Mouse (Mus musculus) A20 (cell line): ENCODE data around the gene Ern2.

Experiments used
- DNase-seq: peaks from one replicate; pipeline ENCODE4 v3.0.0-alpha.2; 2011; ENCODE audit warnings: low read depth, low spot score

Ern2 gene

GRCm38 (mm10) chr7:122186043-122186442 is at the start of gene Ern2:
Gene Ern2 (minus strand): TSS chr7:122186207.
- no peak for DNase-seq

GRCm38 (mm10) chr7:122230866-122231265 is 44.9 kb upstream of the Ern2 start:
- DNase-seq: no peak

GRCm38 (mm10) chr7:122229916-122230315 is 43.9 kb upstream of the Ern2 start:
- no peak for DNase-seq

GRCm38 (mm10) chr7:122229306-122229705 is 43.3 kb upstream of the Ern2 start:
- DNase-seq: no peak

GRCm38 (mm10) chr7:122226744-122227143 is 40.7 kb upstream of the Ern2 start:
- DNase-seq: no peak

- DNase-seq: no peak
Measured at GRCm38 (mm10) chr7:122226020-122226742, 40.2 kb upstream of the Ern2 start.

- DNase-seq: no peak
Measured at GRCm38 (mm10) chr7:122219315-122219801, 33.4 kb upstream of the Ern2 start, which contains the start of gene Chp2. Gene Chp2 (plus strand): TSS chr7:122219496.

GRCm38 (mm10) chr7:122208276-122209021 is 22.4 kb upstream of the Ern2 start:
- no peak for DNase-seq

- DNase-seq: peak; percentile 21
Measured at GRCm38 (mm10) chr7:122206121-122206520, 20.1 kb upstream of the Ern2 start.

GRCm38 (mm10) chr7:122203936-122204335 is 17.9 kb upstream of the Ern2 start:
- DNase-seq: no peak

- DNase-seq: peak; percentile 69
Measured at GRCm38 (mm10) chr7:122199296-122199695, 13.3 kb upstream of the Ern2 start.

GRCm38 (mm10) chr7:122197306-122197705 is 11.3 kb upstream of the Ern2 start:
- DNase-seq: peak; percentile 70

- DNase-seq: no peak
Measured at GRCm38 (mm10) chr7:122196771-122197170, 10.8 kb upstream of the Ern2 start.

GRCm38 (mm10) chr7:122193919-122194318 is 7.9 kb upstream of the Ern2 start:
- DNase-seq: no peak

- DNase-seq: no peak
Measured at GRCm38 (mm10) chr7:122191097-122191496, 5.1 kb upstream of the Ern2 start.

- peak; percentile 70 for DNase-seq
Measured at GRCm38 (mm10) chr7:122189484-122189883, 3.5 kb upstream of the Ern2 start.

GRCm38 (mm10) chr7:122184569-122184968 is 1.4 kb downstream of the Ern2 start:
- no peak for DNase-seq

GRCm38 (mm10) chr7:122180720-122181119 is 5.3 kb downstream of the Ern2 start:
- no peak for DNase-seq

- no peak for DNase-seq
Measured at GRCm38 (mm10) chr7:122171613-122172012, 14.4 kb downstream of the Ern2 start.

GRCm38 (mm10) chr7:122170705-122171104 is 15.3 kb downstream of the Ern2 start:
- DNase-seq: no peak

- DNase-seq: no peak
Measured at GRCm38 (mm10) chr7:122167203-122167602, 18.8 kb downstream of the Ern2 start.

GRCm38 (mm10) chr7:122163766-122164165 is 22.2 kb downstream of the Ern2 start:
- no peak for DNase-seq

- peak; percentile 36 for DNase-seq
Measured at GRCm38 (mm10) chr7:122160037-122160436, 26.0 kb downstream of the Ern2 start.
